Mouse (Mus musculus) CH12.LX (cell line): ENCODE data around the gene Dbndd2.

Experiments
- BHLHE40 ChIP-seq: IDR thresholded peaks from 2 replicates; pipeline ENCODE4 v1.6.1; 2011; ENCODE audit warnings: mild to moderate bottlenecking, low read depth, low read length, improper control_type of control experiment
- CHD1 ChIP-seq: IDR thresholded peaks from 2 replicates; pipeline ENCODE4 v1.6.1; 2012; ENCODE audit warnings: low read depth, low read length, improper control_type of control experiment, inconsistent platforms
- CTCF ChIP-seq, 2 experiments: IDR thresholded peaks in 1 of 2; conservative IDR thresholded peaks in 1 of 2; 2 replicates each; pipeline ENCODE4 v1.5.1; 2011 to 2012; ENCODE audit warnings: low read depth in 2 of 2, low read length in 2 of 2, improper control_type of control experiment in 1 of 2, inconsistent platforms in 1 of 2, mild to moderate bottlenecking in 1 of 2, moderate library complexity in 1 of 2
- E2F4 ChIP-seq: IDR thresholded peaks from 2 replicates; pipeline ENCODE4 v1.6.1; 2011; ENCODE audit warnings: low read depth, low read length, improper control_type of control experiment; ENCODE audit not compliant: insufficient replicate concordance
- EP300 ChIP-seq: IDR thresholded peaks from 2 replicates; pipeline ENCODE4 v1.6.1; 2011; ENCODE audit warnings: low read length, improper control_type of control experiment
- JUND ChIP-seq: conservative IDR thresholded peaks from 2 replicates; pipeline ENCODE4 v1.6.1; 2011; ENCODE audit warnings: low read depth, low read length, improper control_type of control experiment
- MAX ChIP-seq: IDR thresholded peaks from 2 replicates; pipeline ENCODE4 v1.6.1; 2011; ENCODE audit warnings: low read length, improper control_type of control experiment
- MEF2A ChIP-seq: IDR thresholded peaks from 2 replicates; pipeline ENCODE4 v1.6.1; 2014; ENCODE audit warnings: low read depth, mild to moderate bottlenecking, inconsistent platforms, low read length, improper control_type of control experiment, borderline replicate concordance
- NRF1 ChIP-seq: IDR thresholded peaks from 2 replicates; pipeline ENCODE4 v1.6.1; 2014; ENCODE audit warnings: low read depth, mild to moderate bottlenecking, inconsistent platforms, low read length, improper control_type of control experiment, moderate library complexity
- POLR2A ChIP-seq: IDR thresholded peaks from 2 replicates; pipeline ENCODE4 v1.6.1; 2011; ENCODE audit warnings: low read depth, mild to moderate bottlenecking, improper control_type of control experiment, low read length
- USF1 ChIP-seq: IDR thresholded peaks from 2 replicates; pipeline ENCODE4 v1.6.1; 2014; ENCODE audit warnings: low read depth, mild to moderate bottlenecking, inconsistent platforms, low read length, improper control_type of control experiment
- ZC3H11A ChIP-seq: IDR thresholded peaks from 2 replicates; pipeline ENCODE4 v1.6.1; 2012; ENCODE audit warnings: low read depth, mild to moderate bottlenecking, inconsistent platforms, low read length, improper control_type of control experiment

- no peak for TF ChIP-seq CHD1
- no peak for TF ChIP-seq POLR2A
- no peak for TF ChIP-seq NRF1
- no peak for TF ChIP-seq JUND
- no peak for TF ChIP-seq MAX
- no peak for TF ChIP-seq BHLHE40
- no peak for TF ChIP-seq CTCF (conservative IDR thresholded peaks at IDR 0.05 in 1 of 2, IDR thresholded peaks at IDR 0.05 in 1 of 2; ENCODE audit: low read depth in 2 of 2, low read length in 2 of 2)
- TF ChIP-seq USF1, result no peak
- TF ChIP-seq ZC3H11A, result no peak
- TF ChIP-seq E2F4, result no peak
- TF ChIP-seq EP300, result no peak
- no peak for TF ChIP-seq MEF2A
Observed at GRCm38 (mm10) chr2:164473624-164474023, 12.3 kb upstream of the Dbndd2 start, which contains the start of gene Trp53tg5.
